8 mouse cellular contexts compared by ENCODE assay signal in the genomic region with DNA sequence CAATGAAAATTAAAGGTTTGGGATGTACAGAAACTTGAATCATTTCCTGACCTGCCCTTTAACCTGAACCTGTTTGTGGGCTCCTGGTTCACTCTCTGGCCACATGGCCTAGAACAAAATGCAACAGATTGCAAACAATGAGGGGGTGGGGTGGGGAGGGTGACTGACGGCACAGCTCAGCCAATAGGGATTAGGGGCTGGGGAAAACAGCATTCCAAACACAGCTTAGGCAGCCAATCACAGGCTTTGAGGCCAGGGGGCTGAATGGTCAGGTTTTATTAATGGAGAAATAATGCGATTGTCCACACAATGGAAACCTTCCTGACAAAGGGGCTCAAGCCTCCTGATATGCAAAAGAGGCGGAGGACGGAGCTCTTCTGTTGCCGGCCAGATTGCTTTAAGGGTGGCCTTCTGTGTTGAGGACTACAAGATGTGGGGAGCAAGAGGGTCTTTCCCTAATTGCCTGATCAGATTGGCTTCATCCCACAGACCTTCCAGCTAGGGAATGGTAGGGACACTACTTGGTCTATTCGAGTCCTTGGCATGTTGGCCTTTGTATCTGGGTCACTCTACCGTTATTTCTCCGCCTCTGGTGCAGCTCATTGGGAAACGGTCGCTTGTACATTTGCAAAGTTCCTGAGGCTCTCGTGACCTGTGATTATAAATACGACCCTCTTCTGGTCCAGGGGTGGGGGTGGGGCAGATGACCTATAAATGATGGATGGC. TPM values are rescaled to one million over a fixed set of nuclear protein-coding genes. Genes with fewer than 3 reads are reported as not detected.
A peak's percentile ranks its signal among the peaks of the same experiment; 100 is the strongest.
DNase-seq lines count a peak whose midpoint lies in the region; ATAC-seq lines count a peak whose summit lies in the region.

No protein-coding gene starts in this region.

- peak; percentile 79 for ATAC-seq in hindbrain, embryonic 11.5 days (ENCODE audit: low FRiP score)
- peak; percentile 70 for ATAC-seq in midbrain, embryonic 12.5 days (ENCODE audit: low FRiP score, low read depth)
- ATAC-seq in frontal cortex, adult (ENCODE audit: low TSS enrichment) = no peak

- no peaks in the 10 kb centered on the region for H3K9me3 ChIP-seq in hindbrain, embryonic 11.5 days (ENCODE audit: control insufficient read depth, low read length)
- H3K9me3 ChIP-seq in midbrain, embryonic 12.5 days = no peaks in the 10 kb centered on the region

- WGBS in hindbrain, embryonic 11.5 days = 5% methylated on average over 12 of the region's 12 CpGs
- WGBS in midbrain, embryonic 12.5 days = 3% methylated on average over 12 of the region's 12 CpGs

- peak overlapping the region; percentile 93 for H3K9ac ChIP-seq in hindbrain, embryonic 11.5 days (ENCODE audit: low read depth, low read length)
- H3K9ac ChIP-seq in midbrain, embryonic 12.5 days (replicated peaks) = peak overlapping the region; percentile 96

- H3K36me3 ChIP-seq in hindbrain, embryonic 11.5 days (ENCODE audit: control insufficient read depth, insufficient read depth, low read length) = no peaks in the 10 kb centered on the region
- H3K36me3 ChIP-seq in midbrain, embryonic 12.5 days = peaks cover 34% of the 10 kb centered on the region

- no peaks in the 10 kb centered on the region for H3K27me3 ChIP-seq in hindbrain, embryonic 11.5 days (ENCODE audit: control insufficient read depth, insufficient read depth, low read length)
- no peaks in the 10 kb centered on the region for H3K27me3 ChIP-seq in midbrain, embryonic 12.5 days

- H3K4me3 ChIP-seq in hindbrain, embryonic 11.5 days (ENCODE audit: low read depth, low read length) = peak overlapping the region; percentile 88
- peak overlapping the region; percentile 83 for H3K4me3 ChIP-seq in midbrain, embryonic 12.5 days

- peak overlapping the region; percentile 81 for H3K4me2 ChIP-seq in hindbrain, embryonic 11.5 days (replicated peaks; ENCODE audit: low read depth, low read length)
- H3K4me2 ChIP-seq in midbrain, embryonic 12.5 days (replicated peaks) = peak overlapping the region; percentile 86

- peak; percentile 41 to 72 for DNase-seq in cerebellum, postnatal 4 days (ENCODE audit: low spot score in 2 of 2)
- DNase-seq in cerebellum, adult 11 months = no peak
- peak; percentile 66 for DNase-seq in Muller cell, postnatal 12 days (ENCODE audit: inconsistent ontology term)
- peak; percentile 88 for DNase-seq in hindbrain, embryonic 11.5 days (ENCODE audit: low spot score)
- DNase-seq in gastrocnemius, adult 8-10 months (ENCODE audit: low spot score in 2 of 2) = no peak
- no peak for DNase-seq in adrenal gland, adult 2 months

- H3K27ac ChIP-seq in hindbrain, embryonic 11.5 days (ENCODE audit: low read depth, low read length) = peak overlapping the region; percentile 98
- peak overlapping the region; percentile 96 for H3K27ac ChIP-seq in midbrain, embryonic 12.5 days (replicated peaks)

- peaks cover 19% of the 10 kb centered on the region for H3K4me1 ChIP-seq in hindbrain, embryonic 11.5 days (replicated peaks; ENCODE audit: control insufficient read depth, insufficient read depth, low read length)
- peaks cover 56% of the 10 kb centered on the region for H3K4me1 ChIP-seq in midbrain, embryonic 12.5 days

RNA-seq across cellular contexts. Expression of a gene that starts 3.2 kb away (rescaled TPM):
- 76.1 and 92.7 TPM in 2 replicates for polyA plus RNA-seq in hindbrain, embryonic 11.5 days (2014; fragmentation: Nextera tagmentation; extraction: Ambion mirVana)
- polyA plus RNA-seq in midbrain, embryonic 12.5 days (2016; fragmentation: Nextera tagmentation; extraction: Ambion mirVana) = 130 and 140 TPM in 2 replicates
- total RNA-seq in gastrocnemius, adult 8-10 months (2022) = 1 to 10 TPM in 1 of 4 experiments, under 1 TPM in 1, not detected in 2; 0.40 to 1.1 TPM
- 1 to 10 TPM; 1.6 to 2.6 TPM for total RNA-seq in adrenal gland, adult 2 months (2021)
- polyA plus RNA-seq in adrenal gland, adult 2 months (2012; rRNA removed) = 0.54 and 1.2 TPM in 2 replicates

RNA-seq across cellular contexts. Expression of a gene that starts 17.7 kb away (rescaled TPM):
- 24.4 and 26.6 TPM in 2 replicates for polyA plus RNA-seq in hindbrain, embryonic 11.5 days (2014; fragmentation: Nextera tagmentation; extraction: Ambion mirVana)
- 29.3 and 30.0 TPM in 2 replicates for polyA plus RNA-seq in midbrain, embryonic 12.5 days (2016; fragmentation: Nextera tagmentation; extraction: Ambion mirVana)
- total RNA-seq in gastrocnemius, adult 8-10 months (2022) = 1 to 10 TPM; 5.8 to 7.1 (median 6.6) TPM
- total RNA-seq in adrenal gland, adult 2 months (2021) = 10 to 100 TPM; 17.0 to 21.8 TPM
- 3.4 and 4.3 TPM in 2 replicates for polyA plus RNA-seq in adrenal gland, adult 2 months (2012; rRNA removed)

RNA-seq across cellular contexts. Expression of a gene that starts 37.7 kb away (rescaled TPM):
- polyA plus RNA-seq in hindbrain, embryonic 11.5 days (2014; fragmentation: Nextera tagmentation; extraction: Ambion mirVana) = 25.2 and 27.0 TPM in 2 replicates
- 25.7 TPM in 2 replicates for polyA plus RNA-seq in midbrain, embryonic 12.5 days (2016; fragmentation: Nextera tagmentation; extraction: Ambion mirVana)
- total RNA-seq in gastrocnemius, adult 8-10 months (2022) = not detected
- total RNA-seq in adrenal gland, adult 2 months (2021) = 10 to 100 TPM in 1 of 2 experiments, 1 to 10 TPM in 1; 3.7 to 28.5 TPM
- 0.46 and 0.62 TPM in 2 replicates for polyA plus RNA-seq in adrenal gland, adult 2 months (2012; rRNA removed)

Comparison
In these comparisons a context has a peak if more than half of its experiments do, and no peak if none do; other contexts are left out.
1. DNase-seq: peak in cerebellum, postnatal 4 days (2 of 2), Muller cell, postnatal 12 days (single experiment) and hindbrain, embryonic 11.5 days (single experiment); none in cerebellum, adult 11 months (single experiment), gastrocnemius, adult 8-10 months (0 of 2) and adrenal gland, adult 2 months (single experiment).
2. RNA of a gene that starts 3.2 kb away (polyA plus RNA-seq): 130 to 140 TPM in midbrain, embryonic 12.5 days and 76.1 to 92.7 TPM in hindbrain, embryonic 11.5 days; 0.54 to 1.2 TPM in adrenal gland, adult 2 months; every median in the first group is over 10 times any median in the second.
3. RNA of a gene that starts 37.7 kb away (polyA plus RNA-seq): 25.7 TPM in midbrain, embryonic 12.5 days and 25.2 to 27.0 TPM in hindbrain, embryonic 11.5 days; 0.46 to 0.62 TPM in adrenal gland, adult 2 months; every median in the first group is over 10 times any median in the second.